Mouse (Mus musculus) lung, postnatal 10 days (tissue): ENCODE results near the gene Kcnq1.

ENCODE experiments used
- DNase-seq: peaks from one replicate; pipeline ENCODE4 v3.0.0; 2021

The Kcnq1 gene

DNA sequence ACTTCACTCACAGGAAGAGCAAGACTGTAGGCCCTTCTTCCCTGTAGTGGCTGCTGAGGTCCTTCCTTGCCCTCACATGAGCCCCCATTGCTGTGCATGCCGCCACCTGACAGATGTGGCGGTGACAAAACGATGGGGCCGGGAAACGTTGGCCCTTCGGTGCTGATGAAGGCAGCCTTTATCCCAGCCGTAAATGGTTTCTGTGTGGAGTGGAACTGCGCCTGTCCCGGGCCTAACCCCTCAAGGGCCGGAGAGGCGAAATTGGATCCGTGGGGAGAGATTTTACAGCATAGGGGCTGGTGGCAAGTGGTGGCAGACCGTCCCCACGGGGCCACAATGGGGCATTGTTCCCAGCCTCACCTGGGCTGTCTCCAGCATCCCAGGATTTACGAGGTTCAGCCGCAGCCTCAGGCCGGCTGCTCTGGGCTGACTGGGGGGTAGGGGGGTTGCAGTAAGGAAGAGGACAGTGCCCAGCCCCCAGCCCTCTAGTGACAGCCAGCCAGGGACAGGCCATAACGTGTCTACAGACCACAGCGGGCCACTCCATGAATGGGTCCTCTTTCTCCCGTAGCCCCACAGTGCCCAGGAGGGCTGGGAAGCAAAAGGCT lies 274.4 kb downstream of the Kcnq1 start:
- DNase-seq = no peak

DNA sequence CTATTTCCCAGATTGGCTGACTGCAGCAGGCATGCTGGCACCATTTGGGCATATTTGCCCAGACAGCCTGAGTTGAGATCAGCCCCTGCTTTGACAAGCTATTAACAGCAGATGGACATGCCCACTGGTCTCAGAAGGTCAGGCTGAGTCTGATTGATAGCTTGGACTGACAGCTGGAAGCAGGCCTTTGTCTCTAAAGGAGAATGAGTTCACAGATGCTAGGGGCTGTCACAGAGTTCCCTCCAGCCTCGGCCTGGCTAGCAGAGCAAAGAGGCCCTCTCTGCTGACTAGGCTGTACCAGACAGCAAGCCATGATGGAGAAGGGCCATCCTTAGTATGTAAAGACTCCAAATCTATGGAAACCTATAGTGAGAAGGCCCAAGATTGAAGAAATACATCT lies 280.5 kb downstream of the Kcnq1 start:
- no peak for DNase-seq

DNA sequence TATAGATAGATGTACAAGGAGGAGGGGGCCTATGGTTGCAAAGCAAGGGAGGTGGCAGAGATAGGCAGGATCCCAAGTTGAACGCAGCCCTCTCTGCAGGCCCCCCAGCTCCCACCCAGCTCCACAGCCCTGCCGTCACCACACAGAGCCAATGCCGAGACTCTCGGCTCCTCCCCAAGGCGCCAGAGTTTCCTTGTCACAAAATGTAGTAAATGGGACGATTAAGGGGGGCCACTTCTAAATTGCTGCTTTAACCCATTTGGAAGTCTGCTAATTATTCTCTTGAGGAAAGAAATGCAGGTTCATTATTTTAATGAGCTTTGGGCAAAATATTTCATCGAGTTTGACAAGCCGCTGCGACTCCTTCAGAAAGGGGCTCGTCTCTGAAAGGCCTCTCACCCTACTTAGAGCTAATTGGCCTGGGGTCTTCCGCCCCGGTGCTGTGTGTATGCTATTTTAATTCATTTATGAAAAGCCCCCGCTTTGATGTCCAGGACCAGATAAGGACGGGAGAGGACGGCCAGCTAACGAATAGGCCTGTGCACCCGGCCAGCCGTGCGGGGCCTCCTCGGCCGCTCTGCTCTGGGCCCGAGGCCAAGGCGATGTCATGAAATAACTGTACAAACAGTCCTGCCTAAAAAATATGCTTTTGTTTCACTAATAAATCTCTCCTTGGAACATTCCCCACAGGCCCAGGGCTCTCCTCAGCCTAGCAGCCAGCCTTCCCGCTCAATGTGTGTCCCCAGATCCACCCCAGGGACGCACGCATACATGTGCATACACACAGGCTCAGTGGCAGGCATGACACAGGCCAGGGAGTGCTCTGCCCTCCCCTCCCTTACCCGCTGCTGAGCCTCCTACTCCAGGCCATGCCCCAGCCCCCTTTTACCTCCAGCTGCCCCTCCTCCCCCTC lies 282.9 kb downstream of the Kcnq1 start:
- peak; percentile 87 for DNase-seq

DNA sequence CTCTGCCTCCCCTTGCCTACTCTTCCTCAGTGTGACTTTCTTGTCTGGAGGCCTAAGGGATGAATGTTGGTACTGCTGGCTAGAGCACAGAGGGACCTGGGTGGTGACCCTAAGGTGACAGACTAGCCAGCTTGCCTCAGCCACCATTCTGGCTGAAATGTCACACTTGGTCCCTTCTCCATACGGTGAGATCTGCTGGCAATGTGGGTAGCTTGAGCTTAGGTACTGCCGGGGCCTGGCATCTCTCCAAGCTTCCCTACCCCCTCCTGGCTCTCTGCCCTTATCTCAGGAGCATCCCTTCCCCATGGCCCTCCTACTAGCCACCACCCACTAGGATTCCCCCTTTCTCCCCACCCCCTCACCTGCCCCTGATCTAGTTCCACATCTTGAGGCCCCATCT lies 283.7 kb downstream of the Kcnq1 start:
- no peak for DNase-seq

DNA sequence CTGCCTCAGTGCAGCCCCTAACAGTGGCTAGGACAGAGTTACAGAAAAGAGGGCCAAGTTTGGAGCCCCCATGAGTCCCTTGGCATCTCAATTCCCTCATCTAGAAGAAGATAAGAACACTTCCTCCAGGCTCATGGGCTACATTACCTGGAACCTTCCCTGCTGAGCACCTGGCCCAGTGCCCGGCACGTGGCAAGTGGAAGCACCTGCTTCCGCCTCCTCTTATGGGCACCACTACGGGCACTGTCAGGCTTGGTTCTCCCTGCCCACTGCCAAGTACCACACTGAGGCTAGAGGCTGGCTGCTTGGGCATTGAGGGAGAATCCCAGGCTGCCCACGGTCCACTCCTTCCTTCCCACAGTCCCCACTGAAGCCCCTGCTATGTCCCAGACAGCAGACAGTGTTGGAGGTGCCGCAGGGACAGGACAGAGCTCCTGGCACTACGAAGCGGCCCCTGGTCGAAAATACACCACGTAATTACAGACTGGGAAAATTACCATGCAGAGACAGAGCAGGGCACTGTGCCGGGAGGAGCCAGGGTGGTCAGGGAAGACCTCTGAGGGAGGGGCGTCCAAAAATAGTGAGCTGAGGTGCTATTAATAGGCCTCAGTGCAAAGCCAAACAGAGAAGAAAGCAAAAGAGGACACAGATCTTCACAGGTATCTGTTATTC lies 284.3 kb downstream of the Kcnq1 start:
- DNase-seq = peak; percentile 50

DNA sequence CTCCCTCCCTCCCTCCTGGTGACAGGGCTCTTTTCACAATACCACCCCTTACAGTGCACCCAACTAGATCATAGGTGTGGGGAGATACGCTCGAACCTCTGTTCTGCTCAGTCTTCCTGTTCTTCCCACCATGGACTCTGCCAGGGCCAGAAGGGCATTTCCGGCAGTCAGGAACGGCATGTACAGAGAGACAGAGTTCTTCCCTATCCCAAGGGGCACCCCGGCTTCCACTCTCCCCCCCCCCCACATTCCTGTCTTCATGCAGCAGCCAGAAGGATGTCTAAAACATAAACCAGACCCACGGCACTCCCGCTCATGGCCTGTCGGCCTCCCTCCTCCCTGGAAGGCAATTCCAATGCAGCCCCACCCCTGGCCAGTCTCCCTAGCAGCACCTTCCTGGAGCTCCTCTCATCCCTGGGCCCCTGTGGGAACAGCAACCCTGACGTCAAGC lies 289.0 kb downstream of the Kcnq1 start:
- DNase-seq = peak; percentile 67

DNA sequence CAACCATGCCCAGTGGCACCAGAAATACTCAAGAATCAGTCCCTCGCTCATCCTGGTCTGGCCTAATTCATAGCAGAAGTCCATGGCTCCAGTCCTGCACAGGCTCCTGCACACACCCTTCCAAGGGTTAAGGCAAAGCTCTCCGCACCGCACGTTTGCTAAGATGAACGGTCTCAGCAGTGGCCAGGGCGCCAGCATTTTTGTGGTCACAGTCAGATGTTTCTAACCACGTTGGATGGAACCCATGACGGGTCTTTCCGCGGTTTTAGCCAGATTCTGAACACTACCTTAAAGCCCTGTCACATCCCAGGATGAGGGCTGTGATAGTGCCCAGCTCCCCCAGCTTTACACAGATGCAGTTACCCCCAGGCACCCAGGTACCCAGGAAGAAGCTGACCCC lies 293.6 kb downstream of the Kcnq1 start:
- DNase-seq = no peak

DNA sequence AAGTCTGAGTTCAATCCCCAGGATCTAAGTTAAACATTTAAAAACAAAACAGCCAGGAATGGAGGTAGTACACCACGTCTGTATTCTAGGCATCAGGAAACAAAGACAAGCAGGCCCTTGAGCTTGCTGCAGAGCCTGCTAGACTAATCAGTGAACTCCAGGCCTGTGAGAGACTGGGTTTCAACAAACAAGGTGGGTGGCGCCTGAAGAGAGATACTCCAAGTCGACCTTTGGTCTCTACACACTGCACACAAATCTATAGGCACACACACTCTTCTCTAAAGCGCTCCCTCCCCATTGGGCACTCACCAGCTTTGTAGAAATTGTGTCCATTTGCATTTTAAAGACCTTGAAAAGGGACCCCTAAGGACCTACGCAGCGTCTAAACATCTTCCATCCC lies 294.4 kb downstream of the Kcnq1 start:
- no peak for DNase-seq

DNA sequence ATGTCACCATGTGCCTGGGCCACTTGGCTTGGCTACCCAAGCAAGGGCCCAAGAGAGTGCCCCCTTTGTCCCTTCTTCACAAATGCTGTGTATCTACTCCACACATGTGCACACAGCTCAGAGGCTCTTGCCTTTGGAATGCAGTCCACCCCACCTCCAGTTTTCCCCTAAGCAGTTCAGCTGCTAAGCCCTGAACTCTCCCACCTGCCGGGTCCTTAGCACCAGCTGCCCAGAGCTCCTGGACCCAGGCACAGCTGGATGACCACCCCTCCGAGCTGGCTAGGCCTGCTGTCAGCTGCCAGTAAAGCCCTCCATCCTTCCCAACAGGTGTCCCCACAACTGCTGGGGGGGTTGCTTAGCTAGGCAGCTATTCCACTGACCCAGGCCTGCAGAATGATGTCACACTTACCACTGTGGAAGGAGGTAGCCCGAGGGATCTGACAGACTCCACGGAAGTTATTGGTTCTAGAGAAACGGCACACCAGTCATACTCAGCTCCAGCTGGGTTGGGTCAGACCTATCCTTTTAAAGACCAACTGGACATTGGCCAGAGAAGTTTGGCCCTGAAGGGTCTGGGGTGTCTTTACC lies 295.4 kb downstream of the Kcnq1 start:
- no peak for DNase-seq

DNA sequence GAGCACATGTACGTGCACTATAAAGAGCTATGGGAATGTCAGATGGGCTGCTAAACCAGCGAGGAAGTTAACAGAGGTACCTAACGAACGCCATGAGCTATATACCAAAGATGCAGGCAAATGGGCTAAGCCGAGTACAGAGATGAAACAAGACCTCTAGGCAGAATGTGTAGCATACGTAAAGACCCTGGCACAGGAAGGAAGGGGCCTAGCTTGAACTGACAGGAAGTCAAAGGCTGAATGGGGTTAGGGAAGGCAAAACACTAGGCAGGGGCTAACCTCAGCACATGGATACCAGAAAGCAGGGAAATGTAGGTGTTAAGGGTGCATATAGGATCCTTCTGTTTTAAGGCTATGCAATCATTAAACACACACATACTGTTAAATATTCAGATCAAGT lies 298.1 kb downstream of the Kcnq1 start:
- no peak for DNase-seq

DNA sequence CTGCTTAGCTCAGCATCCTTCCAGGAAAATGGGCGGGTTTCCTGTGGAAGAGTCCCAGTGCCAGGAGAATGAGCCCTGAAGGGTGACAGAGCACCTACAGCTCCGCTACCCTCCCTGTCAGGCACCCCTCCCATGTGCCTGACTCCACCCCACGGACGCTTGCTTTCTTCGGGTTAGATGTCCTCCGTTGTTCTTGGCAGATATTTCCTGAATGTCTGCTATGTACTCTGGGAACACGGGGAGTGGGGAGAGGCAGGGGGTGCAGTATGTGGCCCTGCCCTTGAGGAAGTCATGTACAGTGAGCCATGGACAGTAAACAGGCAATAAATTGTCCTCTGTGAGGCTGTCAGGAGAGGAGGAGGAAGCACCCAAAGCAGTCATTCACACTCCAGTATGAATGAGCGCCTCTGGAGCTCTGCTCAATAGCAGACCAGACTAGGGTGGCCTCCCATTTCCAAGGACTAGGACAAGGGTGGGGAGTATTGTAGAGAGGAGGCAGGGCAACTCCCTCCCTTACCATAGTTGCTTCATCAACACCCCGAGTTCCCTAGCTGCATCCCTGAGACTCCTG lies 301.9 kb downstream of the Kcnq1 start:
- peak; percentile 70 for DNase-seq

DNA sequence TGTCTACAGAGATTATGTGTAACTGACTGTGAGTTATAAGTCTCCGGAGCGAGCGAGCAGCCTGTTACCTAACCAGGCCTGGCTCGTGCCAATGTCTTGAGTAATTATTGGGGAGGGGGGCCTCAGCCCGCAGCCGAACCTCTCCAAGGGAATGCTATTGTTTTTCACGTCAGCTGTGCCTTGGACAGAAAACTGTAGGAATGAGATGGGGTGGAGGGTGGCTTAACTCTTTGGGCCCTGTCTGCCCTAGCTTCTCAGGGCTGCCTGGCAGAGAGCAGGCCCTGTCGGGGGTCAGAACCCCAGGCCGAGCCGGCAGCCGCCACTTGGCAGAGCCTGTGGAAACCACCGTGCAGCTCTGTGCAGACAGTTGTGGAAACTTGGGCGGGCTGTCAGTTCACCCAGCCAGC lies 302.5 kb downstream of the Kcnq1 start:
- peak; percentile 77 for DNase-seq

DNA sequence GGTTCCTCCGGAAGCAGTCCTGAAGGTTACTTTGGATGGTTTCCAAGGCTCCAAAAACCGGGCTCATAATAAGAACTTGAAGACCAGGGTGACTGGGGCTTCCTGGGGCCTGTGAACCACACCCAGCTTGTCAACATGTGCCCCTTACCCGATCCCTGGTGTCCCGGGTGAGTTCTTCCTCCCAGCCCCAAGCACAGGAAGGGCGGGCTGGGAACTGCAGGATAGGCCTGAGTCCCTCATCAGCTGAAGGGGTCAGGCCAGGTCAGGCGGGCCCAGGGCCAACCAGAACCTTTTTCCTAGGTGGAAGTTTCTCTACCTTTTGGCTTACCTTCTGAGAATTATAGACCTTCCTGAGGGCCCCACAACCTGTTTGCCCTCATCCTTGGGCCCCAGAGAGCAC lies 306.4 kb downstream of the Kcnq1 start:
- no peak for DNase-seq

DNA sequence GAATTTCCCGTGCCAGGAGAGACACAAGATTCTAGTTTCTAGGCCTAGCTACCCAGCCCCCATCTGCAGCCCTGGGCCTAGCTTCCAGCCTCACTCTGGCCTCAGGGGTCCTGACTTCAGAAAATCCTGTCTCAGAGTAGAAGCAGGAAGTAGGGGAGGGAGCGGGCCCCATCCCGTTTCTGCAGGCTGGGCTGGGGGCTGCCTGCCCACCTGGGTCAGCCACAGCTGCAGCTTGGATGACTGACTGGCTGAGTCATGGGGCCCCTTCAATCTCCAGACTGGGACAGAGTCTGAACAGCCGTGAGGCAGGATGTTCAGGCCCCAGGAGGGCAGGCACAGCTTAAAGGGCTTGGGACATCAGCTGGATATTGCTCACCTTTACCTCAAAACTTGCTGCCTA lies 308.9 kb downstream of the Kcnq1 start:
- DNase-seq = no peak

DNA sequence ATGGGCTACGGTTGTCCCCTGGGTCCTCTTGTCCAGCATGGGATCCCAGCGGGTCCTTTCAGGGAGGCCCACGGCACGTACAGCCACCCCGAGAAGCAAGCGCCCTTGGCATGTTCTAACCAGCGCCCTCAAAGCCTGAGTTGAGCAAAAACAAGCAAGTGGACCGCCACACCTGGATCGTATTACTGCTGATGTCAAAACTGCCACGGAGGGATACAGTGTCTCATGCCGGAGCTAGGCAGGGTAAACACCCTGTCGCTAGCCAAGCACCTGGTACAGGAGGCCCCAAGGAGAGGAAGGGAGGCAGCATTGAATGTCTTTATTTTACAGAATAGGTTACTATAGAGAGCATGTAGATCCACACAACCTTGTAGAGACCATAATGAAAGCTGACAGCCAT lies 310.2 kb downstream of the Kcnq1 start:
- no peak for DNase-seq

DNA sequence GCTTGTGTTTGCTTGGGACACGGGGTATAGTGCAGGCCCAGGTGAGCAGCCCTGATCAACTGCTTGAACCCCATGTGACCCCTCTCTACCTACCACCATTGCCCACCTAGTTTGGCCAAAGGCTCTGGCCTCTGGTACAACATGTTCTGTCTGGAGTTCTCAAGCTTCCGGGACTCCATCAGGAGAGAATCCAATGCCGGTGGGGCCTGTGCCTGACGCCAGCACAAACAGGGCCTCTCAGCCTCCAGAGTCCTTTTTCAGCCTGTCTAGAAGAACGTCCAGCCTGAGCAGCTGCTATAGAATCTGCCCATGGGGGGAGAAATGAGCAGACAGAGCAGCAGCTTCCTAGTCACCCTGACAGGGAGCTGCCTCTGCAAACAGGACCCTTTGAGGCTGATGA lies 311.7 kb downstream of the Kcnq1 start:
- DNase-seq = no peak

DNA sequence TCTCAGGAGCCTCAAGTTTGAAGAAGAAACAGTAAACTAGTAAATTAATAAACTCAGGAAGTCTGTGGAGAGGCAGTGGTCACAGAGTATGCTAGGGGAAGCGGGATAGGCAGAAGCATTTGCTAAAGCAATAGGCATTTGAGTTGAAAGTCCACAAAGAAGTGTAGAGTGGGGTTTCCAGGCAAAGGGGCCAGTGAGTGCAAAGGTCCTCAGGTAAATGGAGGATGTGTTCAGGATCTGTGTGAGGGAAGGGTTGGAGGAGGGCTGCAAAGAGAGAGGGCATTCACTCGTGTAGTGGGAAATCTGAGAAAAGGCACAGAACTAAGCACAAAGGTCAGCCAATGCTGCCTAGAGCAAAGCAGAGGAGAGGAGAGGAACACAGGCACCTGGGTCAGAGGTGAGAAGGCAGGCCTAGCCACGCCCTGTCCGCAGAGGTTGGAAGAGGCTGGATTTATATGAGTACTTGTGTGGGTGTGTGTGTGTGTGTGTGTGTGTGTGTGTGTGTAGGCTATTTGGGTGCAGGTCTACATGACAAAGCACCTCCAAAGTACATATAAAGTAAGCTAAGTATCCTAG lies 313.5 kb downstream of the Kcnq1 start:
- DNase-seq = no peak

DNA sequence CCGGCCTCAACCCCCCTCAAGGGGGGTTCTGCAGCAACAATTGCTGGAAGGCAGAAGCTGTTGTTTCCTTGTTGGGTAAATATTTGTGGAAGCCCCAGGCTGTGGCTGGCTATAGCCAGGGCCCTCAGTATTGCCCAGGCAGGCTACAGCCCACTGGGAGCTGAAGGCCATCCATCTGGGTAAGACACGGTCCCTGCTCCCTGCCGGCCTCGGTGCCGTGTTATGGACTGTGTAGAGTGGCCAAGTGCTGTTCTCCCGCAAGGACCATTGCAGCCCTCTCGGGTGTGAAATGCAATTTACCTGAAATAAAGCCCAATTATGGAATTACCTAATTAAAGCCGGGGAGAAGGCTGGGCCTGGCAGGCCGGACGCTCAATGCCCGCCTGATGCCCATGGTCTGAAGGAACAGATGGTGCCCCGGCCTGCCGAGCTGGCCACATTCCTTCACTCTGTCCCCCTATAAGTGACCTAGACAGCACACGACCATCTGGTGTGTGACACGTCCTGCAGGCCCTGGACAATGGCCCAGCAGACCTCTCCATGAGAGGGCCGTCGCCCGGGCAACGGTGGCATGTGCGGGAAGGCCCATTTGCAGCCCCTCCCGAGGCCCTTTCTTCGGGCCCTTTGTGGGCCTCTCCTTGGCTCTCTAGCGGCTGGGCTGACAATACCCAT lies 322.1 kb downstream of the Kcnq1 start:
- peak; percentile 42 for DNase-seq

DNA sequence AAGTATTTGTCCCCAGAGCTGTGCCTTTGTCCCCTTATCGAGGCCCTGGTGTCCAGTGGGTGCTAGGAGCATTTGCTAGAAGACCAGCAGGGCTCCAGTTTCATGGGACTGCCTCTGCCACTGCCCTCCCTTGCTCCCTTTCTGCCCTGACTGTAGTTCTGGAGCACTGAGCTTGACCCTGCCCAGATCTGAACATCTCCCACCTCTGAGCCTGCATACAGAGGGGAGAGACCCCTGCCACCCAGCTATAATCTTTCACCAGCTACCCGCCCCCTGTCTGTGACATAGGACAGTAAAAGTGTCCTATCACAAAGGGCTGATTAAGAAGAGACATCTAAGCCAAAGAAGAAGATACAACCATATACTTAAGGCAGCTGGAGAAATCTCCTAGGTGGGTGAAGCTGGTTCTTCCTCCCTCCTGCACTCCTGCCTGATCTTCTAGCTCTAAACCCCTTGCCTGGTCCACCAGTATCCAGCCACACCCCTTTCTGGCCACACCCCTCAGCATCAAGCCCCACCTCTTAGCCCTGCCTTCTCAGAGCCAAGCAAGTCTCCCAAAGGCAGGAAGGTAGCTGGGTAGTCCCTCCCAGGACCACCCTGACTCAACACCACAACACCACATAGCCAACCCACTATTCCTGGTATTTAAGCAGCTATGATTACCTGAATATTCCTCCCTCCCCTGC lies 322.8 kb downstream of the Kcnq1 start:
- peak; percentile 45 for DNase-seq

DNA sequence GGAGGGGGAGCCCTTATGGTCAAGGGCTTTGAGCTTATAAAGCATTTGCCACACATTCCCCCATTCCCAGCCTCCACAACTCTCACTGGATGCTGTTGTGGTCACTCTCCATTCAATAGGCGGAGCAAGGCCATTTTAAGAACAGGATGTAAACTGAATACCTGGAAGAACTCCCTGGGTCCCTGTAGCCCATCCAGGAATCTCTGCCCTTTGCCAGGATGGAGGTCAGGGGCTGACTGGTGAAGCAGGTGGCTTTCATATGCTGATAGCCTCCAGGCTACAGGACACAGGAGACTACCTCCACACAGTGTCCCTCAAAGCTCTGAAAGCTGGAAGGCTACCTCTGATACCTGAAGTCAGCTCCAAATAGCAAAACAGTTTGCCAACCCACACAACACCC lies 326.5 kb downstream of the Kcnq1 start:
- no peak for DNase-seq

DNA sequence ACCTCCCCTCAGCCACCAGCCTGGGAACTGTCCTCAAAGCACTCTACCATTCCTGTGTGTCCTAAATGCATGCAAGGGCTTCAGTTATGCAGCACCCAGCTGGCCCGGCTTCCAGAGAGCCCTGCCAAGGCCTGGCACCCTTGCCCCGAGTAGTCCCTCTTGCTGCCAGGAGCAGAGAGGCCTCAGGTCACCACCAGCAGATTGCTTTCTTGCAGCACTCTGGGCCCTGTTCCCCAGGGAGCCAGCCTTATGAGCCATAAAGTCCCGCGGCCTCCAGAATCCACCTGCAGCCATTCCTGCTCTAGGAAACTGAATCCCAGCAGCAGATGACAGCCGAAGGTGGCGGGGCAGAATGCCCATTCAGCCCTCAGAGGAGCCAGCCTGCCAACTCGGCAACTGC lies 327.2 kb downstream of the Kcnq1 start:
- DNase-seq = no peak
